Mouse (Mus musculus) heart, embryonic 11.5 days (tissue): ENCODE results near the gene Slc39a1. TPM values are rescaled to one million over a fixed set of nuclear protein-coding genes. Genes with fewer than 3 reads are reported as not detected.
A peak's percentile ranks its signal among the peaks of the same experiment; 100 is the strongest.

ENCODE experiments used
- ATAC-seq: fragments of 200-750 bp; cut with Nextera tagmentation; replicated peaks from 2 replicates; pipeline ENCODE4 v1.8.0; 2017; ENCODE audit warnings: moderate library complexity; ENCODE audit not compliant: insufficient number of reproducible peaks, low FRiP score, low TSS enrichment
- H3K27ac ChIP-seq: fragments of 300-500 bp; sonication (generic); 2 replicates; pipeline ENCODE4 v1.5.1; 2014; ENCODE audit warnings: mild to moderate bottlenecking, low read depth, low read length
- H3K27me3 ChIP-seq: fragments of 300-500 bp; sonication (generic); 2 replicates; pipeline ENCODE4 v1.6.1; 2014; ENCODE audit warnings: mild to moderate bottlenecking, low read length, mixed read lengths; ENCODE audit not compliant: control insufficient read depth, insufficient read depth
- H3K36me3 ChIP-seq: fragments of 300-500 bp; sonication (generic); 2 replicates; pipeline ENCODE4 v1.6.1; 2014; ENCODE audit warnings: mild to moderate bottlenecking, low read length, moderate library complexity, mixed read lengths; ENCODE audit not compliant: control insufficient read depth, insufficient read depth
- H3K4me1 ChIP-seq: fragments of 300-500 bp; sonication (generic); 2 replicates; pipeline ENCODE4 v1.6.1; 2014; ENCODE audit warnings: low read length; ENCODE audit not compliant: control insufficient read depth, insufficient read depth
- H3K4me2 ChIP-seq: fragments of 300-500 bp; sonication (generic); 2 replicates; pipeline ENCODE4 v1.6.1; 2014; ENCODE audit warnings: mild to moderate bottlenecking, moderate library complexity
- H3K4me3 ChIP-seq: fragments of 300-500 bp; sonication (generic); 2 replicates; pipeline ENCODE4 v1.5.1; 2014; ENCODE audit warnings: low read depth, low read length
- H3K9ac ChIP-seq: fragments of 300-500 bp; sonication (generic); 2 replicates; pipeline ENCODE4 v1.6.1; 2014; ENCODE audit warnings: mild to moderate bottlenecking, low read depth, low read length, moderate library complexity
- H3K9me3 ChIP-seq: fragments of 300-500 bp; sonication (generic); replicated peaks from 2 replicates; pipeline ENCODE4 v1.6.1; 2016; ENCODE audit warnings: low read length; ENCODE audit not compliant: control insufficient read depth
- WGBS: fragments of 180-500 bp; shearing (Covaris S2); extraction: QIAGEN DNeasy Blood & Tissue Kit; methylation state at CpG from one replicate; pipeline ENCODE4 v1.1.7; 2014; ENCODE audit not compliant: insufficient replicate concordance; 5-methylcytosine and 5-hydroxymethylcytosine counted together
- polyA plus RNA-seq: library from polyadenylated mRNA; unstranded; fragments of >200 nt; fragmentation: Nextera tagmentation; extraction: Ambion mirVana; gene quantifications from 2 replicates; pipeline ENCODE4 v1.2.1, GENCODE M21; 2014

The Slc39a1 gene
- polyA plus RNA-seq, 1 experiment from 2014 or later, result 80.8 TPM

- peak within 1 kb of the TSS; percentile 88 for H3K4me2 ChIP-seq
- H3K27me3 ChIP-seq, result no peaks in the 10 kb centered on the region
- peaks cover 14% of the 10 kb centered on the region for H3K36me3 ChIP-seq
- H3K4me1 ChIP-seq, result peaks cover 12% of the 10 kb centered on the region
- no peaks in the 10 kb centered on the region for H3K9me3 ChIP-seq
- H3K27ac ChIP-seq, result peak within 1 kb of the TSS; percentile 93
- H3K9ac ChIP-seq, result peak within 1 kb of the TSS; percentile 93
- under 1% methylated on average over 42 of the region's 42 CpGs for WGBS
- ATAC-seq, result peak; percentile 79
- H3K4me3 ChIP-seq, result peak within 1 kb of the TSS; percentile 88
These were observed 34.5 kb upstream of the Slc39a1 start, which contains the start of the genes Rps27 and Rab13 for GRCm38 (mm10) chr3:90213377-90213866. TSS of gene Rps27 (minus strand) at chr3:90213651. TSS of gene Rab13 (plus strand) at chr3:90213695.

- H3K36me3 ChIP-seq, result peaks cover 11% of the 10 kb centered on the region
These were observed 33.9 kb upstream of the Slc39a1 start for GRCm38 (mm10) chr3:90213956-90214684.

GRCm38 (mm10) chr3:90215825-90216380, 32.1 kb upstream of the Slc39a1 start:
- ATAC-seq, result no peak
- H3K9ac ChIP-seq, result no peak overlapping the region
- H3K27ac ChIP-seq, result no peak overlapping the region
- no peak overlapping the region for H3K4me2 ChIP-seq
- no peak overlapping the region for H3K4me3 ChIP-seq
- H3K4me1 ChIP-seq, result peaks cover 14% of the 10 kb centered on the region
- 23% methylated on average over 1 of the region's 1 CpGs for WGBS
- H3K27me3 ChIP-seq, result no peaks in the 10 kb centered on the region
- H3K36me3 ChIP-seq, result peaks cover 5% of the 10 kb centered on the region; the same call in 1 of the 2 replicates
- no peaks in the 10 kb centered on the region for H3K9me3 ChIP-seq

More at GRCm38 (mm10) chr3:90213956-90214684, 33.9 kb upstream of the Slc39a1 start:
- H3K27ac ChIP-seq, result peak overlapping the region; percentile 46; the same call in 1 of the 2 replicates
- H3K4me2 ChIP-seq, result peak overlapping the region; percentile 88
- H3K9me3 ChIP-seq, result no peaks in the 10 kb centered on the region
- H3K9ac ChIP-seq, result peak overlapping the region; percentile 93
- H3K4me3 ChIP-seq, result peak overlapping the region; percentile 88
- WGBS, result 10% methylated on average over 12 of the region's 12 CpGs
- H3K4me1 ChIP-seq, result peaks cover 12% of the 10 kb centered on the region
- H3K27me3 ChIP-seq, result no peaks in the 10 kb centered on the region
- ATAC-seq, result no peak

- peak overlapping the region; percentile 73 for H3K9ac ChIP-seq
- H3K4me1 ChIP-seq, result peaks cover 18% of the 10 kb centered on the region
- peak overlapping the region; percentile 84 for H3K4me2 ChIP-seq
- WGBS, result 14% methylated on average over 6 of the region's 6 CpGs
- peaks cover 9% of the 10 kb centered on the region; the same call in 1 of the 2 replicates for H3K36me3 ChIP-seq
- H3K4me3 ChIP-seq, result peak overlapping the region; percentile 56
- peak overlapping the region; percentile 77 for H3K27ac ChIP-seq
- no peaks in the 10 kb centered on the region for H3K9me3 ChIP-seq
- H3K27me3 ChIP-seq, result no peaks in the 10 kb centered on the region
- no peak for ATAC-seq
These were observed 27.9 kb upstream of the Slc39a1 start for GRCm38 (mm10) chr3:90220088-90220487.

- WGBS, result 1% methylated on average over 19 of the region's 20 CpGs
- Histone ChIP-seq H3K9ac (peak overlapping the region; percentile 73), H3K4me1 (peaks cover 18% of the 10 kb centered on the region), H3K27ac (peak overlapping the region; percentile 77), H3K4me2 (peak overlapping the region; percentile 84), H3K27me3 (no peaks in the 10 kb centered on the region), H3K36me3 (peaks cover 12% of the 10 kb centered on the region; the same call in 1 of the 2 replicates), H3K4me3 (peak overlapping the region; percentile 56), H3K9me3 (no peaks in the 10 kb centered on the region)
- peak; percentile 72 for ATAC-seq
These were observed 27.4 kb upstream of the Slc39a1 start for GRCm38 (mm10) chr3:90220531-90220951.

GRCm38 (mm10) chr3:90221123-90221522, 26.8 kb upstream of the Slc39a1 start:
- Histone ChIP-seq H3K9me3 (no peaks in the 10 kb centered on the region), H3K27ac (peak overlapping the region; percentile 77), H3K9ac (peak overlapping the region; percentile 73), H3K36me3 (peaks cover 17% of the 10 kb centered on the region), H3K4me3 (peak overlapping the region; percentile 56), H3K27me3 (no peaks in the 10 kb centered on the region), H3K4me2 (peak overlapping the region; percentile 84), H3K4me1 (peaks cover 18% of the 10 kb centered on the region)
- 14% methylated on average over 5 of the region's 5 CpGs for WGBS
- ATAC-seq, result no peak

- Histone ChIP-seq H3K9ac (no peak overlapping the region), H3K27ac (no peak overlapping the region), H3K4me2 (0 out of 2 replicates have a peak overlapping the region, but pooled peaks have one; percentile 84), H3K4me3 (no peak overlapping the region), H3K9me3 (no peaks in the 10 kb centered on the region), H3K27me3 (no peaks in the 10 kb centered on the region), H3K4me1 (peaks cover 18% of the 10 kb centered on the region), H3K36me3 (peaks cover 17% of the 10 kb centered on the region)
- ATAC-seq, result no peak
- WGBS, result 80% methylated on average over 4 of the region's 4 CpGs
These were observed 25.5 kb upstream of the Slc39a1 start for GRCm38 (mm10) chr3:90222455-90222854.

GRCm38 (mm10) chr3:90222941-90223340, 25.0 kb upstream of the Slc39a1 start:
- Histone ChIP-seq H3K27me3 (no peaks in the 10 kb centered on the region), H3K4me2 (no peak overlapping the region), H3K4me3 (no peak overlapping the region), H3K36me3 (peaks cover 17% of the 10 kb centered on the region), H3K27ac (no peak overlapping the region), H3K9me3 (no peaks in the 10 kb centered on the region), H3K9ac (no peak overlapping the region), H3K4me1 (peaks cover 18% of the 10 kb centered on the region)
- WGBS, result 38% methylated on average over 3 of the region's 3 CpGs
- no peak for ATAC-seq
